Mouse (Mus musculus) heart, embryonic 14.5 days (tissue): ENCODE measurements at regions not wholly inside any gene's neighbourhood (a gene's known extent, or its start where the extent isn't known, plus 50 kb on each side); places are given as distances from the start of the nearest gene placed in this dataset.
A peak's percentile ranks its signal among the peaks of the same experiment; 100 is the strongest.

Experiments used
- ATAC-seq: fragments of 200-750 bp; cut with Nextera tagmentation; 2 replicates; pipeline ENCODE4 v1.8.0; 2017; ENCODE audit warnings: low read depth, moderate TSS enrichment; ENCODE audit not compliant: insufficient number of reproducible peaks, insufficient read depth, low FRiP score
- H3K27ac ChIP-seq, 2 experiments: fragments of 200-500 bp in 1 of 2; fragments of 300-500 bp in 1 of 2; sonication (generic) in 1 of 2; replicated peaks in 1 of 2; 2 replicates each; pipeline ENCODE4 v1.5.1; 2012 to 2014; ENCODE audit warnings: low read depth in 2 of 2, low read length in 2 of 2, control low read depth in 1 of 2, mild to moderate bottlenecking in 1 of 2, mixed read lengths in 1 of 2; ENCODE audit not compliant: control insufficient read depth in 1 of 2, insufficient read depth in 1 of 2
- H3K27me3 ChIP-seq: fragments of 300-500 bp; sonication (generic); 2 replicates; pipeline ENCODE4 v1.6.1; 2014; ENCODE audit warnings: mild to moderate bottlenecking, low read length, control low read depth; ENCODE audit not compliant: control insufficient read depth, insufficient read depth
- H3K36me3 ChIP-seq: fragments of 300-500 bp; sonication (generic); 2 replicates; pipeline ENCODE4 v1.6.1; 2014; ENCODE audit warnings: mild to moderate bottlenecking, control low read depth, low read length, mixed read lengths; ENCODE audit not compliant: control insufficient read depth, insufficient read depth
- H3K4me1 ChIP-seq, 2 experiments: fragments of 200-500 bp in 1 of 2; fragments of 300-500 bp in 1 of 2; sonication (generic) in 1 of 2; 2 replicates each; pipeline ENCODE4 v1.6.1; 2012 to 2014; ENCODE audit warnings: low read length in 2 of 2, control low read depth in 1 of 2, mixed read lengths in 1 of 2; ENCODE audit not compliant: control insufficient read depth in 2 of 2, insufficient read depth in 2 of 2
- H3K4me2 ChIP-seq: fragments of 300-500 bp; sonication (generic); 2 replicates; pipeline ENCODE4 v1.6.1; 2014; ENCODE audit warnings: mild to moderate bottlenecking, low read length
- H3K4me3 ChIP-seq, 2 experiments: fragments of 200-500 bp in 1 of 2; fragments of 300-500 bp in 1 of 2; sonication (generic) in 1 of 2; 2 replicates each; pipeline ENCODE4 v1.5.1; 2012 to 2014; ENCODE audit warnings: low read length in 2 of 2, mild to moderate bottlenecking in 2 of 2, control low read depth in 1 of 2, low read depth in 1 of 2, moderate library complexity in 1 of 2; ENCODE audit not compliant: control insufficient read depth in 1 of 2, insufficient read depth in 1 of 2
- H3K9ac ChIP-seq: fragments of 300-500 bp; sonication (generic); 2 replicates; pipeline ENCODE4 v1.6.1; 2014; ENCODE audit warnings: mild to moderate bottlenecking, low read length
- H3K9me3 ChIP-seq: fragments of 300-500 bp; sonication (generic); 2 replicates; pipeline ENCODE4 v1.6.1; 2016; ENCODE audit warnings: low read length, control low read depth; ENCODE audit not compliant: control insufficient read depth
- WGBS: fragments of 180-500 bp; shearing (Covaris S2); extraction: QIAGEN DNeasy Blood & Tissue Kit; methylation state at CpG from one replicate; pipeline ENCODE4 v1.1.7; 2014; 5-methylcytosine and 5-hydroxymethylcytosine counted together

- no peak overlapping the region for H3K4me3 ChIP-seq
- H3K4me2 ChIP-seq, result no peak overlapping the region
- no peaks in the 10 kb centered on the region for H3K36me3 ChIP-seq
- no peaks in the 10 kb centered on the region; a peak in 1 of 4 replicates for H3K4me1 ChIP-seq
- no peaks in the 10 kb centered on the region for H3K9me3 ChIP-seq
- 76% methylated on average over 5 of the region's 5 CpGs for WGBS
- no peak for ATAC-seq
- no peak overlapping the region for H3K9ac ChIP-seq
- no peaks in the 10 kb centered on the region for H3K27me3 ChIP-seq
- no peak overlapping the region for H3K27ac ChIP-seq
These were observed 70.3 kb upstream of the Mbnl1 start for GRCm38 (mm10) chr3:60402251-60402830.

- H3K27ac ChIP-seq, result no peak overlapping the region
- no peak for ATAC-seq
- no peak overlapping the region for H3K4me2 ChIP-seq
- no peaks in the 10 kb centered on the region for H3K36me3 ChIP-seq
- H3K4me1 ChIP-seq, result peaks cover 0 to 3% of the 10 kb centered on the region in 2 experiments; a peak in 2 of 4 replicates
- H3K9me3 ChIP-seq, result no peaks in the 10 kb centered on the region
- H3K4me3 ChIP-seq, result no peak overlapping the region
- WGBS, result 83% methylated on average over 2 of the region's 2 CpGs
- H3K27me3 ChIP-seq, result no peaks in the 10 kb centered on the region
- no peak overlapping the region for H3K9ac ChIP-seq
These were observed 65.2 kb upstream of the Mbnl1 start for GRCm38 (mm10) chr3:60407426-60407825.

- Histone ChIP-seq H3K9me3 (no peaks in the 10 kb centered on the region), H3K9ac (no peak overlapping the region), H3K4me1 (peaks cover 0 to 3% of the 10 kb centered on the region in 2 experiments; a peak in 2 of 4 replicates), H3K4me2 (no peak overlapping the region), H3K4me3 (no peak overlapping the region), H3K36me3 (no peaks in the 10 kb centered on the region), H3K27ac (peak overlapping the region in 1 of 2 experiments; percentile 67; a peak in 1 of 4 replicates), H3K27me3 (no peaks in the 10 kb centered on the region)
- no peak for ATAC-seq
- WGBS, result 55% methylated on average over 1 of the region's 1 CpGs
These were observed 64.7 kb upstream of the Mbnl1 start for GRCm38 (mm10) chr3:60407906-60408305.

- Histone ChIP-seq H3K4me2 (peak overlapping the region; percentile 57), H3K4me3 (peak overlapping the region; percentile 39 to 41), H3K27me3 (no peaks in the 10 kb centered on the region), H3K9ac (peak overlapping the region; percentile 75), H3K27ac (peak overlapping the region; percentile 60 to 67), H3K4me1 (peaks cover 0 to 3% of the 10 kb centered on the region in 2 experiments; a peak in 2 of 4 replicates), H3K9me3 (no peaks in the 10 kb centered on the region), H3K36me3 (no peaks in the 10 kb centered on the region)
- peak; percentile 59 for ATAC-seq
- WGBS, result 3% methylated on average over 7 of the region's 7 CpGs
These were observed 63.9 kb upstream of the Mbnl1 start for GRCm38 (mm10) chr3:60408553-60409282.

GRCm38 (mm10) chr3:60409283-60409633 is 63.4 kb upstream of the Mbnl1 start:
- H3K27me3 ChIP-seq, result no peaks in the 10 kb centered on the region
- H3K9ac ChIP-seq, result peak overlapping the region; percentile 75
- H3K4me3 ChIP-seq, result peak overlapping the region in 1 of 2 experiments; percentile 41; a peak in 2 of 4 replicates
- H3K9me3 ChIP-seq, result no peaks in the 10 kb centered on the region
- peaks cover 0 to 3% of the 10 kb centered on the region in 2 experiments; a peak in 2 of 4 replicates for H3K4me1 ChIP-seq
- no peak for ATAC-seq
- no peaks in the 10 kb centered on the region for H3K36me3 ChIP-seq
- peak overlapping the region; percentile 57 for H3K4me2 ChIP-seq
- peak overlapping the region; percentile 60 to 67 for H3K27ac ChIP-seq

- Histone ChIP-seq H3K36me3 (no peaks in the 10 kb centered on the region), H3K4me2 (no peak overlapping the region), H3K9me3 (no peaks in the 10 kb centered on the region), H3K9ac (no peak overlapping the region), H3K27me3 (no peaks in the 10 kb centered on the region), H3K4me3 (no peak overlapping the region), H3K27ac (no peak overlapping the region), H3K4me1 (peaks cover 0 to 3% of the 10 kb centered on the region in 2 experiments; a peak in 1 of 4 replicates)
- 68% methylated on average over 1 of the region's 1 CpGs for WGBS
- no peak for ATAC-seq
These were observed 60.9 kb upstream of the Mbnl1 start for GRCm38 (mm10) chr3:60411746-60412145.

- Histone ChIP-seq H3K4me3 (no peak overlapping the region), H3K9ac (no peak overlapping the region), H3K27ac (no peak overlapping the region), H3K9me3 (no peaks in the 10 kb centered on the region), H3K4me1 (peaks cover 0 to 3% of the 10 kb centered on the region in 2 experiments; a peak in 1 of 4 replicates), H3K36me3 (no peaks in the 10 kb centered on the region), H3K27me3 (no peaks in the 10 kb centered on the region), H3K4me2 (no peak overlapping the region)
- ATAC-seq, result no peak
These were observed 60.4 kb upstream of the Mbnl1 start for GRCm38 (mm10) chr3:60412206-60412605.
